Mouse (Mus musculus) ES-E14 (cell line): ENCODE results near the gene Flt3l.

Source experiments
- ZC3H11A ChIP-seq: IDR thresholded peaks from 2 replicates; pipeline ENCODE4 v1.6.1; 2012; ENCODE audit warnings: low read depth, mild to moderate bottlenecking, inconsistent platforms, low read length, borderline replicate concordance
- ZNF384 ChIP-seq: IDR thresholded peaks from 2 replicates; pipeline ENCODE4 v1.6.1; 2012; ENCODE audit warnings: low read depth, low read length, inconsistent platforms

DNA sequence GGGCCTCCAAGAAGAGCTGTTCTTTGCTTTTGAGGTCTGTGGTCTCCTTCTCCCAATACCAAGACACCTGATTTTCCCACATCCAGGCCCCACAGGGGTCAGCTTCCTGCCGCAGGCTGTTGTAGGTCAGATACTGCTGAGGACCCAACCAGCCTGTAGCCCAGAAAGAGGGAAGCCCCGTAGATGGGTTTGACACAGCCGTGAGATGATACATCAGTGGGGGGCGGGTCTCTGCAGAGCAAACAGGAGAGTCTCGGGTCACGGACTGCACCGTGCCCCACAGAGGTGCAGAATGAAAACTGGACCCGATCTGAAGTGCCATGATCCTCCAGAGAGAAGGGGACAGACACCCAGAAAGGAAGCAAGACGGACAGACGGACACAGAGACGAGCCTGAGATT lies 33.8 kb downstream of the Flt3l start:
- TF ChIP-seq ZNF384, result no peak
- TF ChIP-seq ZC3H11A, result no peak
